Mouse (Mus musculus) lung, adult 2 months (tissue): Measurements from ENCODE around the gene 1700122O11Rik.

Experiments
- CTCF ChIP-seq: fragments of 200-500 bp; IDR thresholded peaks from 2 replicates; pipeline ENCODE4 v1.5.1; 2011; ENCODE audit warnings: mild to moderate bottlenecking, low read length, control low read depth; ENCODE audit not compliant: insufficient read depth
- POLR2A ChIP-seq: fragments of 200-500 bp; IDR thresholded peaks from 2 replicates; pipeline ENCODE4 v1.6.1; 2011; ENCODE audit warnings: low read depth, mild to moderate bottlenecking, control low read depth, low read length, borderline replicate concordance; ENCODE audit errors: extremely low read depth

DNA sequence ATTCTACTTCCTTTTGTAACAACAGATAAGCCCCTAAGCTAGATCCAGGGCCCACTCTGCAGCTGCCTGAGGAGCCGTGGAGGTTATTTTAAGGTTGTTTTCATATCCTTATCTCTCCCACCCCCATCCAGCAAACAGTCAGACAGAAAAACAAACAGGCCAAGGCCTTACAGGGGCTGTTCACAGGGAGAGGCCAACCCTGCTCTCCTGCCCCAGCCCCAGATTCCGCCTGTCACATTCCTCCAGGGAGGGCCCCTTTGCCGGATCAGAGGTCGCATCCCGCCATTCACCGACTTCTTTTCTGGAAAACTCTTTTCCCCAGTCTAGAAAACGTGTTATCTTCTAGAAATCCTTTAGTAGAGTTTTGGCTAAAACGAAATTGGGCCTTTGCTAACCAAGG lies 33.0 kb downstream of the 1700122O11Rik start:
- TF ChIP-seq CTCF (no peak), POLR2A (no peak)
